Mouse (Mus musculus) liver, embryonic 14.5 days (tissue): Measurements from ENCODE around the gene Wdr24. TPM values are rescaled to one million over a fixed set of nuclear protein-coding genes. Genes with fewer than 3 reads are reported as not detected.

Experiments used
- ATAC-seq: fragments of 200-750 bp; cut with Nextera tagmentation; 2 replicates; pipeline ENCODE4 v1.8.0; 2017; ENCODE audit warnings: moderate number of reproducible peaks, mild to moderate bottlenecking, moderate library complexity; ENCODE audit not compliant: insufficient read depth
- DNase-seq, 3 experiments: peaks; one replicate each; pipeline ENCODE4 v3.0.0-alpha.2; 2012 to 2013; ENCODE audit warnings: low read depth in 3 of 3, low spot score in 3 of 3
- H3K27ac ChIP-seq: fragments of 300-500 bp; sonication (generic); 2 replicates; pipeline ENCODE4 v1.5.1; 2014; ENCODE audit warnings: moderate library complexity, mild to moderate bottlenecking, control low read depth, inconsistent platforms
- H3K27me3 ChIP-seq: fragments of 300-500 bp; sonication (generic); 2 replicates; pipeline ENCODE4 v1.6.1; 2014; ENCODE audit warnings: mild to moderate bottlenecking, low read length, moderate library complexity; ENCODE audit not compliant: control insufficient read depth, insufficient read depth
- H3K36me3 ChIP-seq: fragments of 300-500 bp; sonication (generic); replicated peaks from 2 replicates; pipeline ENCODE4 v1.6.1; 2014; ENCODE audit warnings: low read depth; ENCODE audit not compliant: control insufficient read depth, insufficient read depth
- H3K4me1 ChIP-seq, 2 experiments: fragments of 200-500 bp in 1 of 2; fragments of 300-500 bp in 1 of 2; sonication (generic) in 1 of 2; replicated peaks; 2 replicates each; pipeline ENCODE4 v1.6.1; 2012 to 2014; ENCODE audit warnings: antibody characterized with exemption in 1 of 2, inconsistent platforms in 1 of 2, low read length in 1 of 2; ENCODE audit not compliant: control insufficient read depth in 2 of 2, insufficient read depth in 2 of 2
- H3K4me2 ChIP-seq: fragments of 300-500 bp; sonication (generic); 2 replicates; pipeline ENCODE4 v1.6.1; 2014; ENCODE audit warnings: low read depth, mild to moderate bottlenecking, control low read depth, moderate library complexity
- H3K4me3 ChIP-seq, 2 experiments: fragments of 200-500 bp in 1 of 2; fragments of 300-500 bp in 1 of 2; sonication (generic) in 1 of 2; 2 replicates each; pipeline ENCODE4 v1.5.1; 2012 to 2014; ENCODE audit warnings: low read depth in 2 of 2, low read length in 2 of 2, mild to moderate bottlenecking in 2 of 2, control low read depth in 1 of 2, inconsistent platforms in 1 of 2, moderate library complexity in 1 of 2; ENCODE audit not compliant: insufficient read depth in 1 of 2
- H3K9ac ChIP-seq: fragments of 300-500 bp; sonication (generic); replicated peaks from 2 replicates; pipeline ENCODE4 v1.6.1; 2014; ENCODE audit warnings: mild to moderate bottlenecking, control low read depth, moderate library complexity
- H3K9me3 ChIP-seq: fragments of 300-500 bp; sonication (generic); 2 replicates; pipeline ENCODE4 v1.6.1; 2016; ENCODE audit warnings: low read length, mixed read lengths; ENCODE audit not compliant: control insufficient read depth
- CTCF ChIP-seq: IDR thresholded peaks from 2 replicates; pipeline ENCODE4 v1.5.1; 2016; ENCODE audit warnings: antibody characterized with exemption, low read depth, control low read depth
- EP300 ChIP-seq: IDR thresholded peaks from 2 replicates; pipeline ENCODE4 v1.6.1; 2016; ENCODE audit warnings: antibody characterized with exemption, low read depth
- WGBS: fragments of 180-500 bp; shearing (Covaris S2); extraction: QIAGEN DNeasy Blood & Tissue Kit; methylation state at CpG from one replicate; pipeline ENCODE4 v1.1.7; 2014; ENCODE audit not compliant: insufficient replicate concordance; 5-methylcytosine and 5-hydroxymethylcytosine counted together
- polyA plus RNA-seq, 2 experiments: library from polyadenylated mRNA; depleted of rRNA in 1 of 2; stranded (reverse) in 1 of 2; unstranded in 1 of 2; fragments of >200 nt; fragmentation: Nextera tagmentation in 1 of 2; extraction: Ambion mirVana in 1 of 2; gene quantifications; 2 replicates each; pipeline versions ENCODE4 v1.2.1 to v1.2.3; 2012 to 2014

Wdr24 gene
- polyA plus RNA-seq, 2 experiments, result 9.2 to 14.3 TPM

GRCm38 (mm10) chr17:25833961-25834594 is 10.7 kb downstream of the Wdr24 start:
- Histone ChIP-seq H3K9ac (peak overlapping the region; percentile 66), H3K36me3 (peaks cover 15% of the 10 kb centered on the region), H3K27ac (peak overlapping the region; percentile 47), H3K4me3 (peak overlapping the region; percentile 63 to 70), H3K27me3 (no peaks in the 10 kb centered on the region), H3K9me3 (no peaks in the 10 kb centered on the region), H3K4me2 (peak overlapping the region; percentile 83), H3K4me1 (peaks cover 9 to 17% of the 10 kb centered on the region in 2 experiments)
- no peak for ATAC-seq
- WGBS, result 41% methylated on average over 6 of the region's 6 CpGs
- no peak for DNase-seq
- TF ChIP-seq EP300 (no peak), CTCF (no peak)

DNA sequence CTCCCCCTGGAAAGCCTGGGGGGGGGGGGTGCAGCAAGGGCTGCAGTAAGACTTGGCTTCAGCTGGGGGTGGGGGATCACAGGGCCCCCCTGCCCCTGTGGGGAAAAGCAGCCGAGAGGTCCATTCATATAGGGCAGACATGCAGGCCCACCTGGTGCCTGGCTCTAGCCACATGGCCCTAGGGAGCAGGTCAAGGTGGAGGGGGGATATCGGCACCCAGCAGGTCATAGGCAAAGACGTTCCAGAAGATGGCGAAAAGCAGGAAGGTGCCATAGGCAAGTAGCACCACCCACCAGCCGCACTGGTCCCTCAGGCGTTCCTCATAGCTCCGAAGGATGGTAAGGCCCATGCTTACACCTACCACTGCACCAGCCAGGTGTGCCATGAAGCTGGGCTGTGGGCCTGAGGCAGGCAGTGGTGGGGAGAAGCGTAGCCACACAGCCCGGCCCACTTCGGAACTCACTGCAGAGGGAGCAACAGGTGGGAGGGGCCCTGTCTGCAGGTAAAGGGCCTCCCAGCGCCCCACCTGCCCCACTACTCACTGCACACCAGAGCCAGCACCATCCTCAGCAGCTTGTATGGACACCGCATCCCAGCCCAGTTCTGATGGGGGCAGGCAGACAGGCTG is 11.3 kb downstream of the Wdr24 start:
- Histone ChIP-seq H3K27me3 (no peaks in the 10 kb centered on the region), H3K27ac (no peak overlapping the region), H3K4me3 (peak overlapping the region in 1 of 2 experiments; percentile 70; a peak in 2 of 4 replicates), H3K4me1 (peaks cover 9 to 14% of the 10 kb centered on the region in 2 experiments), H3K9me3 (no peaks in the 10 kb centered on the region), H3K9ac (no peak overlapping the region), H3K4me2 (peak overlapping the region; percentile 83), H3K36me3 (peaks cover 21% of the 10 kb centered on the region)
- no peak for ATAC-seq
- DNase-seq, result no peak
- TF ChIP-seq CTCF, result no peak
- TF ChIP-seq EP300, result no peak
- 78% methylated on average over 12 of the region's 12 CpGs for WGBS

GRCm38 (mm10) chr17:25835301-25835700 is 11.9 kb downstream of the Wdr24 start:
- H3K27ac ChIP-seq, result no peak overlapping the region
- H3K9ac ChIP-seq, result no peak overlapping the region
- ATAC-seq, result no peak
- no peak overlapping the region for H3K4me2 ChIP-seq
- TF ChIP-seq EP300 (no peak), CTCF (no peak)
- peaks cover 27% of the 10 kb centered on the region for H3K36me3 ChIP-seq
- WGBS, result 86% methylated on average over 7 of the region's 7 CpGs
- no peak overlapping the region for H3K4me3 ChIP-seq
- H3K27me3 ChIP-seq, result no peaks in the 10 kb centered on the region
- no peaks in the 10 kb centered on the region for H3K9me3 ChIP-seq
- H3K4me1 ChIP-seq, result peaks cover 9 to 13% of the 10 kb centered on the region in 2 experiments
- no peak for DNase-seq

DNA sequence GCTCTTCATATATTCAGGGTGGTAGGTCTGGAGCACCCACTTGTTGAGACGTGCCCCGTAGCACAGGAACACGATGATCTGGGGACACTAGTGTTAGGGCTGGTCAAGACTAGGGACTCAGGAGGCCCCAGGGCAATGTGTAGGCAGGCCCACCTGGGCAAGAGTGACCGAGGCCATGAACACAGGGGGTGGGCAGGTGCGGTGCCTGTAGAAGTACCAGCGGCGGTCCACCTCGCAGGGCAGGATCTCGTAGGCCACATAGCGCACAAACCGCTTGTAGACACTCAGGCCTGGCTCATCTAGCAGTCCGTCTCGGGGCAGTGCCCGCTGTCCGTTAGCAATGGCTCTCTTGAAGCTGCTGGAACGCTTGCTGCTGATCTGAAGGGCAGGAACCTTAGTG is 12.4 kb downstream of the Wdr24 start:
- Histone ChIP-seq H3K27ac (no peak overlapping the region), H3K4me3 (no peak overlapping the region), H3K9me3 (no peaks in the 10 kb centered on the region), H3K9ac (no peak overlapping the region), H3K4me2 (no peak overlapping the region), H3K27me3 (no peaks in the 10 kb centered on the region), H3K36me3 (peaks cover 27% of the 10 kb centered on the region), H3K4me1 (peaks cover 9 to 13% of the 10 kb centered on the region in 2 experiments)
- 81% methylated on average over 16 of the region's 16 CpGs for WGBS
- DNase-seq (no peak), ATAC-seq (no peak)
- TF ChIP-seq EP300 (no peak), CTCF (no peak)

DNA sequence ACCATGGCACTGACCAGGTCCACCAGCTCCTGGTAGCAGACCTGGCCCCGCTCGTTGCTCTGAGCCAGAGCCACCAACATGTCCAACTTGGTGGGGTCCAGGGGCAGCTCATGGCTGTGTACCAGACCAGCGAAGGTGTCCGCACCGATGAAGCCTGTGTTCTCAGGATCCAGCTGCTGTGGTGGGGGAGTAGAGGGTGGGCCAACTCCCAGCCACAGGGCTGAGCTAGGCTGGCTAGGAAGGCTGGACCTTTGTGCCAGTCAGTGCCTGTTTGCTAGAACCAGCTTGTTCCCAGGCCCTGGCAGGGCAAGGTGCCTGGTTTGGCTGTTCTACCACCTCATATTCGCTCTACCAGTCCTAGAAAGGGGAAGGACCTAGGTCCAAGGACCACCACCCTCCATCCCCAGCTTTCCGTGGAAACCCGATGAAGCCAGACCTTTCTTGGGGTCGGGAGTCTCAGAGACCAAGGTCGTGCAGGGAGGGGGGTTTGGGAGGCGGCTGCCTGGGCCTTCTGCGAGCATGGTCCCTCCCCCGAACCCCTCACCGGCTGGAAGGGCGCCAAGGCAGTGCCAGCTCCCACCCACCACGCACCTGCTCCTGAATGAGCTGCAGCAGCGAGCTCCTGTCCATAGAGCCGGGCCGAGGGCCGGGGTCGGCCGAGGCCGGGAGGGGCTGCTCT is 13.1 kb downstream of the Wdr24 start:
- ATAC-seq (no peak), DNase-seq (no peak)
- WGBS, result 26% methylated on average over 21 of the region's 23 CpGs

More for the DNA sequence above, 13.1 kb downstream of the Wdr24 start:
- H3K36me3 ChIP-seq, result peaks cover 29% of the 10 kb centered on the region
- H3K4me3 ChIP-seq, result peak overlapping the region in 1 of 2 experiments; percentile 23; a peak in 2 of 4 replicates
- peaks cover 7 to 9% of the 10 kb centered on the region in 2 experiments for H3K4me1 ChIP-seq
- no peaks in the 10 kb centered on the region for H3K9me3 ChIP-seq
- H3K9ac ChIP-seq, result peak overlapping the region; percentile 7; the same call in 1 of the 2 replicates
- no peaks in the 10 kb centered on the region for H3K27me3 ChIP-seq
- H3K27ac ChIP-seq, result no peak overlapping the region
- TF ChIP-seq EP300, result no peak
- TF ChIP-seq CTCF, result no peak
- H3K4me2 ChIP-seq, result peak overlapping the region; percentile 53
